Mouse (Mus musculus) stomach, postnatal 0 days (tissue): ENCODE data around the gene Lhfpl4.

Source experiments
- CTCF ChIP-seq: IDR thresholded peaks from 2 replicates; pipeline ENCODE4 v1.5.1; 2016; ENCODE audit warnings: antibody characterized with exemption, low read depth, mild to moderate bottlenecking, moderate library complexity
- EP300 ChIP-seq: optimal IDR thresholded peaks from 2 replicates; pipeline ENCODE3; 2016; ENCODE audit warnings: antibody characterized with exemption

- TF ChIP-seq CTCF (no peak), EP300 (peak; percentile 79)
Measured at GRCm38 (mm10) chr6:113237542-113238270, 42.5 kb upstream of the Lhfpl4 start, which contains the start of gene Mtmr14.
